Mouse (Mus musculus) bone marrow macrophage, adult 2 months (primary cell): Measurements from ENCODE around the gene Vars2.

ENCODE experiments used
- CTCF ChIP-seq: IDR thresholded peaks from 2 replicates; pipeline ENCODE4 v1.5.1; 2012; ENCODE audit warnings: low read depth, mild to moderate bottlenecking, low read length, moderate library complexity
- POLR2A ChIP-seq: IDR thresholded peaks from 2 replicates; pipeline ENCODE4 v1.6.1; 2012; ENCODE audit warnings: mild to moderate bottlenecking, low read depth, low read length, borderline replicate concordance

DNA sequence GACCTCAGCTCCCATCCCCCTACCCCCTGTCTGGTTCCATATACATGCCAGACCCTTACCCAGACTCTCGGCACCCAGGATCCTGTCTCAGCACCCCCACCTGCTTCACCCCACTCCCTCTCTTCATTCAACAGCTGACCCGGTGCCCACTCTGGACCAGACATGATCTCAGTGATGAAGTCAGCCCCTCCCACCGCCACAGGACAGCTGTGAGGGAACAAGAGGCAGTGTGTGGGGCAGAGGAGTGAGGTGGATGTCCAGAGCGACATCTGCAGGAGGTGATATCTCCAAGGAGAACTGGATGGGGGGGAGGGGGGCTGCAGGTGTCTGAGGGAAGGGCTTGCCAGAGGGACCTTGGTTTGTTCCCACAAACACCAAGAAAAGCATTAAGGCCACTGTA, 24.4 kb upstream of the Vars2 start:
- no peak for TF ChIP-seq CTCF
- TF ChIP-seq POLR2A = no peak
